Mouse (Mus musculus): Measurements from ENCODE around the gene Man1c1. TPM values are rescaled to one million over a fixed set of nuclear protein-coding genes. Genes with fewer than 3 reads are reported as not detected.

The Man1c1 gene
- polyA plus RNA-seq, 1 experiment from 2014 or later, result 4.8 TPM

DNA sequence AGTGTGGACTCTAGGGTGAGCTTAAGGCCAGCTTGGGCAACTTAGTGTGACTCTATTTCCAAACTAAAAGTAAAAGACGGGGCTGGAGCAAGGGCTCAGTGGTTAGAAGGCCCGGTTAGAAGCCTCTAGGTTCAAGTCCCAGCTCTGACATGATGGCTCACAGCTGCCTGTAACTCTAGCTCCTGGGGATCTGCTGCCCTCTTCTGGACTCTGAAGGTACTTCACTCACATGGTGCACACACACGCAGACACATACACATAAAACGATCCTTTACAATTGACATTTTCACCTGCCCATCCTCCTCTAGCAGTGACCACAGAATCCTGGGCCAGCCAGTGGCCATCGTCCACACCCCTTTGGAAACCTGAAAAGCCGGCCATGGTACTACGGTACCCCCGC, 154.2 kb downstream of the Man1c1 start:
- H3K27ac ChIP-seq (ENCODE audit: low read depth, low read length), result no peak overlapping the region
- H3K4me3 ChIP-seq (ENCODE audit: low read depth, low read length), result no peak overlapping the region
- no peaks in the 10 kb centered on the region for H3K4me1 ChIP-seq (ENCODE audit: control insufficient read depth, insufficient read depth, low read length)
- WGBS, result 98% methylated on average over 8 of the region's 8 CpGs
- peaks cover 8% of the 10 kb centered on the region; the same call in 1 of the 2 replicates for H3K9me3 ChIP-seq (ENCODE audit: control insufficient read depth, low read length)
- no peaks in the 10 kb centered on the region for H3K27me3 ChIP-seq (ENCODE audit: control insufficient read depth, insufficient read depth, low read length)
- no peak overlapping the region for H3K9ac ChIP-seq (ENCODE audit: low read length)
- H3K36me3 ChIP-seq (ENCODE audit: control insufficient read depth, insufficient read depth, low read length), result peaks cover 17% of the 10 kb centered on the region; the same call in 1 of the 2 replicates
- no peak overlapping the region for H3K4me2 ChIP-seq (ENCODE audit: low read depth)
- DNase-seq (ENCODE audit: low spot score) (no peak), ATAC-seq (ENCODE audit: insufficient read depth, low FRiP score, low TSS enrichment) (no peak)

DNA sequence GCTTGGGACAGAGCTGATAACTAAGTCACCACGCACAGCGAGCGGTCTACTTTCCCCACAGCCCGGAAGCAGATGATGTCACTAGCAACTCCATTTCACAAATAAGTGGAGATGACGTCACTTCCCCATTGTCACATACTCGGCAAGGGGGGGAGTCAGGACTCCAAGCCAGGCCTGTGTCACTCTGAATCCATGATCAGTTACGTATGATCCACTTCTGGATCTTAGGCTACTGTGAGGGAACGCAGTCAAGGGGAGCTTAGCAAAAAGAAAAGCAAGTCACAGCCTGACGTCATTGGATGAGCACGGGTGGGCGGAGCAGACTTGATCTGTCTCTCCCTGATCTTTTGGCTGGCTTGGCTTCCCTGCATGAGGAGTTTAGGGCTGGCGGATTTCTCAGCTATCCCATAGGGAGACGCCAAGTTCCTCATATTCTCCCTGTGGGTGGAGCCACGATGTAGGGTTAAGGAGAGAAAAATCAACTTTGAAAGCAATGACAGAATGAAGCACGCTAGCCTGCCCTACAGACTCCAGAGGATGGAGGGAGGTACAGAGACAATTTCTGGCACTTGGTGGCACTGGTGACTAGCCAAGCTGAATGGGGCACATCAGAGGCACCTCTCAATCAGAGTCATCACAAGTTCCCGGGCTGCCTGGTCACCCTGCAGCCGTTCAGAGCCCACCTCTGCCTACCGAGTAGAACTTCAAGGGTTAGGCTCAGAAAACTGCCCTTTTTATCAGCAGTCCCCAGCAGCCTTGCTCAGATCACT, 155.7 kb downstream of the Man1c1 start:
- H3K27me3 ChIP-seq (ENCODE audit: control insufficient read depth, insufficient read depth, low read length), result no peaks in the 10 kb centered on the region
- H3K4me2 ChIP-seq (ENCODE audit: low read depth), result no peak overlapping the region
- H3K4me1 ChIP-seq (ENCODE audit: control insufficient read depth, insufficient read depth, low read length), result no peaks in the 10 kb centered on the region
- no peak overlapping the region for H3K9ac ChIP-seq (ENCODE audit: low read length)
- peaks cover 8% of the 10 kb centered on the region; the same call in 1 of the 2 replicates for H3K9me3 ChIP-seq (ENCODE audit: control insufficient read depth, low read length)
- ATAC-seq (ENCODE audit: insufficient read depth, low FRiP score, low TSS enrichment), result no peak
- no peak overlapping the region for H3K27ac ChIP-seq (ENCODE audit: low read depth, low read length)
- H3K36me3 ChIP-seq (ENCODE audit: control insufficient read depth, insufficient read depth, low read length), result peaks cover 20% of the 10 kb centered on the region
- DNase-seq (ENCODE audit: low spot score), result no peak
- WGBS, result 80% methylated on average over 18 of the region's 18 CpGs
- H3K4me3 ChIP-seq (ENCODE audit: low read depth, low read length), result no peak overlapping the region

- H3K4me3 ChIP-seq (ENCODE audit: low read depth, low read length), result no peak overlapping the region
- no peaks in the 10 kb centered on the region for H3K27me3 ChIP-seq (ENCODE audit: control insufficient read depth, insufficient read depth, low read length)
- H3K4me1 ChIP-seq (ENCODE audit: control insufficient read depth, insufficient read depth, low read length), result no peaks in the 10 kb centered on the region
- ATAC-seq (ENCODE audit: insufficient read depth, low FRiP score, low TSS enrichment) (no peak), DNase-seq (ENCODE audit: low spot score) (no peak)
- H3K27ac ChIP-seq (ENCODE audit: low read depth, low read length), result no peak overlapping the region
- no peak overlapping the region for H3K9ac ChIP-seq (ENCODE audit: low read length)
- no peak overlapping the region for H3K4me2 ChIP-seq (ENCODE audit: low read depth)
- peaks cover 20% of the 10 kb centered on the region for H3K36me3 ChIP-seq (ENCODE audit: control insufficient read depth, insufficient read depth, low read length)
- 69% methylated on average over 9 of the region's 9 CpGs for WGBS
- peaks cover 8% of the 10 kb centered on the region; the same call in 1 of the 2 replicates for H3K9me3 ChIP-seq (ENCODE audit: control insufficient read depth, low read length)
Observed at GRCm38 (mm10) chr4:134546814-134547705, 157.0 kb downstream of the Man1c1 start.

DNA sequence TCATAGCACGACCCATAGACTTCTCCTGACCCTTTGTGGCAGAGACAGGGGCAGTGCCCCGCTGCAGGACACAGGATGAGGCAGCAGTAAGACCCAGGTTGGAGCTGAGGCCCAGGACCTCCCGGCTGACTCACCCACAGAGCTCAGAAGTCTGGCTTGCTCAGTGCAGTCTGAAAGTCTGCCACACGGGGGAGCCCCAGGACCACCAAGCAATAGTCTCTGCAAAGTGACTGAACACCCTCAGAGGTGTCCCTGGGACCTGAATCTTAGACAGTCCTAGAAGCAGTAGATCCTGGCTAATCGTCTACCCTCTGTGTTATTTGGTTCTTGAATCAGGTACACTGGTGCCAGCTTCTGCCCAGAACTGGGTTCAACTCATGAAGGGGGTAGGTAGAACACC, 160.8 kb downstream of the Man1c1 start:
- Histone ChIP-seq H3K4me2 (ENCODE audit: low read depth) (no peak overlapping the region), H3K36me3 (ENCODE audit: control insufficient read depth, insufficient read depth, low read length) (peaks cover 17% of the 10 kb centered on the region), H3K9me3 (ENCODE audit: control insufficient read depth, low read length) (no peaks in the 10 kb centered on the region), H3K27me3 (ENCODE audit: control insufficient read depth, insufficient read depth, low read length) (no peaks in the 10 kb centered on the region), H3K4me3 (ENCODE audit: low read depth, low read length) (no peak overlapping the region), H3K9ac (ENCODE audit: low read length) (no peak overlapping the region), H3K27ac (ENCODE audit: low read depth, low read length) (no peak overlapping the region), H3K4me1 (ENCODE audit: control insufficient read depth, insufficient read depth, low read length) (no peaks in the 10 kb centered on the region)
- 10% methylated on average over 5 of the region's 5 CpGs for WGBS
- ATAC-seq (ENCODE audit: insufficient read depth, low FRiP score, low TSS enrichment), result peak; percentile 63
- peak; percentile 90 for DNase-seq (ENCODE audit: low spot score)

GRCm38 (mm10) chr4:134542726-134543125, 161.4 kb downstream of the Man1c1 start:
- Histone ChIP-seq H3K9me3 (ENCODE audit: control insufficient read depth, low read length) (no peaks in the 10 kb centered on the region), H3K27ac (ENCODE audit: low read depth, low read length) (no peak overlapping the region), H3K4me3 (ENCODE audit: low read depth, low read length) (no peak overlapping the region), H3K4me2 (ENCODE audit: low read depth) (no peak overlapping the region), H3K4me1 (ENCODE audit: control insufficient read depth, insufficient read depth, low read length) (no peaks in the 10 kb centered on the region), H3K36me3 (ENCODE audit: control insufficient read depth, insufficient read depth, low read length) (peaks cover 17% of the 10 kb centered on the region), H3K9ac (ENCODE audit: low read length) (no peak overlapping the region), H3K27me3 (ENCODE audit: control insufficient read depth, insufficient read depth, low read length) (no peaks in the 10 kb centered on the region)
- DNase-seq (ENCODE audit: low spot score), result no peak
- ATAC-seq (ENCODE audit: insufficient read depth, low FRiP score, low TSS enrichment), result no peak
- 90% methylated on average over 9 of the region's 9 CpGs for WGBS

GRCm38 (mm10) chr4:134538997-134539580, 165.0 kb downstream of the Man1c1 start:
- Histone ChIP-seq H3K4me3 (ENCODE audit: low read depth, low read length) (no peak overlapping the region), H3K27ac (ENCODE audit: low read depth, low read length) (no peak overlapping the region), H3K9me3 (ENCODE audit: control insufficient read depth, low read length) (no peaks in the 10 kb centered on the region), H3K4me2 (ENCODE audit: low read depth) (no peak overlapping the region), H3K36me3 (ENCODE audit: control insufficient read depth, insufficient read depth, low read length) (peaks cover 7% of the 10 kb centered on the region), H3K4me1 (ENCODE audit: control insufficient read depth, insufficient read depth, low read length) (peaks cover 6% of the 10 kb centered on the region), H3K27me3 (ENCODE audit: control insufficient read depth, insufficient read depth, low read length) (no peaks in the 10 kb centered on the region), H3K9ac (ENCODE audit: low read length) (no peak overlapping the region)
- DNase-seq (ENCODE audit: low spot score) (no peak), ATAC-seq (ENCODE audit: insufficient read depth, low FRiP score, low TSS enrichment) (no peak)
- 93% methylated on average over 10 of the region's 10 CpGs for WGBS

- H3K9me3 ChIP-seq (ENCODE audit: control insufficient read depth, low read length), result no peaks in the 10 kb centered on the region
- peak overlapping the region; percentile 91 for H3K4me3 ChIP-seq (ENCODE audit: low read depth, low read length)
- no peaks in the 10 kb centered on the region for H3K27me3 ChIP-seq (ENCODE audit: control insufficient read depth, insufficient read depth, low read length)
- peaks cover 7% of the 10 kb centered on the region; the same call in 1 of the 2 replicates for H3K36me3 ChIP-seq (ENCODE audit: control insufficient read depth, insufficient read depth, low read length)
- DNase-seq (ENCODE audit: low spot score), result no peak
- peak overlapping the region; percentile 54 for H3K9ac ChIP-seq (ENCODE audit: low read length)
- no peak overlapping the region for H3K27ac ChIP-seq (ENCODE audit: low read depth, low read length)
- 23% methylated on average over 8 of the region's 8 CpGs for WGBS
- H3K4me1 ChIP-seq (ENCODE audit: control insufficient read depth, insufficient read depth, low read length), result peaks cover 9% of the 10 kb centered on the region
- H3K4me2 ChIP-seq (ENCODE audit: low read depth), result peak overlapping the region; percentile 97
- peak; percentile 51 for ATAC-seq (ENCODE audit: insufficient read depth, low FRiP score, low TSS enrichment)
Observed at GRCm38 (mm10) chr4:134535787-134536151, 168.3 kb downstream of the Man1c1 start.

- peaks cover 9% of the 10 kb centered on the region for H3K4me1 ChIP-seq (ENCODE audit: control insufficient read depth, insufficient read depth, low read length)
- peak; percentile 96 for ATAC-seq (ENCODE audit: insufficient read depth, low FRiP score, low TSS enrichment)
Observed at GRCm38 (mm10) chr4:134534932-134535786, 168.9 kb downstream of the Man1c1 start, which contains the start of gene Mtfr1l. Gene Mtfr1l (minus strand): TSS chr4:134535387.

More at GRCm38 (mm10) chr4:134534932-134535786, 168.9 kb downstream of the Man1c1 start, which contains the start of gene Mtfr1l:
- Histone ChIP-seq H3K27ac (ENCODE audit: low read depth, low read length) (peak within 1 kb of the TSS; percentile 70; the same call in 1 of the 2 replicates), H3K9me3 (ENCODE audit: control insufficient read depth, low read length) (no peaks in the 10 kb centered on the region), H3K4me2 (ENCODE audit: low read depth) (peak within 1 kb of the TSS; percentile 97), H3K9ac (ENCODE audit: low read length) (peak within 1 kb of the TSS; percentile 80), H3K4me3 (ENCODE audit: low read depth, low read length) (peak within 1 kb of the TSS; percentile 91), H3K36me3 (ENCODE audit: control insufficient read depth, insufficient read depth, low read length) (peaks cover 11% of the 10 kb centered on the region), H3K27me3 (ENCODE audit: control insufficient read depth, insufficient read depth, low read length) (no peaks in the 10 kb centered on the region)
- WGBS, result under 1% methylated on average over 71 of the region's 71 CpGs
- peak; percentile 97 for DNase-seq (ENCODE audit: low spot score)
